Mouse (Mus musculus): ENCODE measurements around the gene Tbc1d30.

DNA sequence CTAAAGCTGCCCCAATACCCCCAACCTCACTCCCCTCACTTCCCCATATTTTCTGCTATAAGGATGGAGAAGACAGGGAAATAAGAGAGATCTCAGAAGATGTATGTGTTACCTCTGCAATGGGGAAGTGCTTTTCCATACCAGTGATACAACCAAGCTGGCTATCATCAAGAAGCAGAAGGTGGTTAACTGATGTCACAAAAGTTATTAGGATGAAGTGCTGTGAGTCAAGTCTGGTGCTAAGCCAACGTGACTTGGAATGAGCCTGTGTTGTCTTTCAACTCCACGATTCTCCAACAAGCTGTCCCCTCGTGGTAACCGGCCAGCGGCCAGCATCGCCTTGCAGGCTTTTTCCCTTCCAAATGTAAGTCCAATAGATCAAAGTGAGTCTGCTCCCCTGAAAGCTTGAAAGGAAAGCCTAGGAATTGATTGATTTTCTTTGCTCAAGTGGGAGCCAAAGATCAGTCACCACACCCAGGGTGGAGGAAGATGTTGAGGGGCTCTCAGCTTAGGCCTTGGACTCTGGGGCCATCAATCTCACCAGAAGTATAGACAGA, 90.0 kb downstream of the Tbc1d30 start:
- TF ChIP-seq CTCF (conservative IDR thresholded peaks at IDR 0.05; ENCODE audit: insufficient read depth, insufficient read length, low read depth, low read length) (no peak), POLR2A (IDR thresholded peaks at IDR 0.05; ENCODE audit: low read depth, low read length) (no peak)

Measured in kidney, adult 2 months (tissue).